Mouse (Mus musculus) neutrophil, adult 59 days (primary cell): ENCODE data around the gene Srebf1. TPM values are rescaled to one million over a fixed set of nuclear protein-coding genes. Genes with fewer than 3 reads are reported as not detected.

Experiments
- total RNA-seq, 2 experiments: library from RNA; stranded (reverse); gene quantifications; 1 replicate in 1 of 2; 2 replicates in 1 of 2; pipeline ENCODE4 v1.2.4; 2023

The Srebf1 gene
- 10 to 100 TPM; 47.3 to 50.4 TPM for total RNA-seq

DNA sequence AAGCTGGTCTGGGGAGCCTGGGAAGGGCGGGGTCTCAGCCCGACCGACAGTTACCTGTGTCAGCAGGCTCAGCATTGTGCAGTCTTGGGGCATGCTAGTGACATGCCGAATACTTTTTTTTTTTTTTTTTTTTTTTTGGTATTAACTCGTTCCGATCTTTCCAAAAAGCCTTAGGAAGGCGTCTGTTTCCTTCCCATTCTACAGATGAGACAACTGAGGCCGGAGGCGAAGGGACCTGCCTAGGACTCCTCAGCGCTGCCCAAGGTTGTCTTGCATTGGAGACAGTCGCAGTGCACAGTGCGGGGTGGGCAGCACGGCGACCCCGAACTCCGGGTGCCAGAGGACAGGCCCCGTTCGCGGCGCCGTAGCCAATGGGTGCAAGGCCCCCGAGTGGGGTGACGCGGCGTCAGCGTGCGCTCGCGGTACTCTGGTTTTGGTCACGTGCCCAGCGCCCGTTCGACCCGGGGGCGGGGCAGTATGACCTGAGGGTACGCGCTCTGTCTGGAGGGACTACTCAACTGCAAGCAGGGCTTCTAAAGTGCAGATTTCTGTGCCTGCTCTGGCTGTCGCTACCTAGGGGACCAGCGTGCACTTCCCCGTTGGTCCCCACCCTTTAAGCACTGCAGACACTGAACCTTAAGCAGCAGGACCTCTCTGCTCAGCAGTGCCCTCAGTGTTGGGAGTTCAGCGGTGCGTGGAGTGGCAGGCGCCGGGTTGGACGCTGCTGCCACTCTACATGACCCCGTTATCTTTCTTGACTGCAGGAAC lies at the start of gene Srebf1:
Srebf1 (minus strand) TSS at position 113 of the 768 bp plus-strand sequence.

Other genes with a start within 250 kb of the Srebf1 start
- 1 to 10 TPM; 1.6 to 2.3 TPM for gene Pemt, start 176.1 kb downstream of the Srebf1 start, total RNA-seq
- gene Rai1, start 117.6 kb downstream of the Srebf1 start, total RNA-seq, result 10 to 100 TPM; 23.4 to 23.6 TPM
- gene Tom1l2, start 130.3 kb upstream of the Srebf1 start, total RNA-seq, result 10 to 100 TPM; 12.3 to 13.2 TPM
- under 1 TPM; 0.18 to 0.24 TPM for gene Drc3, start 130.7 kb upstream of the Srebf1 start, total RNA-seq
- gene Gid4, start 194.6 kb upstream of the Srebf1 start, total RNA-seq, result 1 to 10 TPM; 7.0 to 8.1 TPM
- 10 to 100 TPM; 12.2 to 18.6 TPM for gene Atpaf2, start 195.9 kb upstream of the Srebf1 start, total RNA-seq
- 10 to 100 TPM; 20.7 to 27.0 TPM for gene Drg2, start 232.0 kb upstream of the Srebf1 start, total RNA-seq
- gene Myo15, start 246.8 kb upstream of the Srebf1 start, total RNA-seq, result under 1 TPM; 0.33 to 0.35 TPM